Mouse (Mus musculus) hindbrain, embryonic 14.5 days (tissue): ENCODE data around the gene Tekt5. TPM values are rescaled to one million over a fixed set of nuclear protein-coding genes. Genes with fewer than 3 reads are reported as not detected.

Experiments
- ATAC-seq: fragments of 200-750 bp; cut with Nextera tagmentation; 2 replicates; pipeline ENCODE4 v1.8.0; 2017; ENCODE audit warnings: moderate number of reproducible peaks, mild to moderate bottlenecking, moderate TSS enrichment, moderate library complexity; ENCODE audit not compliant: low FRiP score
- DNase-seq: peaks from one replicate; pipeline ENCODE4 v3.0.0-alpha.2; 2015; ENCODE audit warnings: low spot score
- H3K27ac ChIP-seq: fragments of 300-500 bp; sonication (generic); 2 replicates; pipeline ENCODE4 v1.5.1; 2014; ENCODE audit warnings: mild to moderate bottlenecking, moderate library complexity
- H3K27me3 ChIP-seq: fragments of 300-500 bp; sonication (generic); 2 replicates; pipeline ENCODE4 v1.6.1; 2014; ENCODE audit warnings: mild to moderate bottlenecking, low read length, mixed read lengths; ENCODE audit not compliant: control insufficient read depth, insufficient read depth
- H3K36me3 ChIP-seq: fragments of 300-500 bp; sonication (generic); replicated peaks from 2 replicates; pipeline ENCODE4 v1.6.1; 2014; ENCODE audit not compliant: control insufficient read depth, insufficient read depth
- H3K4me1 ChIP-seq: fragments of 300-500 bp; sonication (generic); replicated peaks from 2 replicates; pipeline ENCODE4 v1.6.1; 2014; ENCODE audit warnings: antibody characterized with exemption, low read length, mixed read lengths; ENCODE audit not compliant: control insufficient read depth, insufficient read depth
- H3K4me2 ChIP-seq: fragments of 300-500 bp; sonication (generic); replicated peaks from 2 replicates; pipeline ENCODE4 v1.6.1; 2014; ENCODE audit warnings: mild to moderate bottlenecking, moderate library complexity
- H3K4me3 ChIP-seq: fragments of 300-500 bp; sonication (generic); replicated peaks from 2 replicates; pipeline ENCODE4 v1.5.1; 2014; ENCODE audit warnings: mild to moderate bottlenecking, low read length
- H3K9ac ChIP-seq: fragments of 300-500 bp; sonication (generic); 2 replicates; pipeline ENCODE4 v1.6.1; 2014
- H3K9me3 ChIP-seq: fragments of 300-500 bp; sonication (generic); 2 replicates; pipeline ENCODE4 v1.6.1; 2016; ENCODE audit warnings: low read length; ENCODE audit not compliant: control insufficient read depth
- WGBS: fragments of 180-500 bp; shearing (Covaris S2); extraction: QIAGEN DNeasy Blood & Tissue Kit; methylation state at CpG from one replicate; pipeline ENCODE4 v1.1.7; 2014; 5-methylcytosine and 5-hydroxymethylcytosine counted together
- polyA plus RNA-seq: library from polyadenylated mRNA; unstranded; fragments of >200 nt; fragmentation: Nextera tagmentation; extraction: Ambion mirVana; gene quantifications from 2 replicates; pipeline ENCODE4 v1.2.1, GENCODE M21; 2014

Tekt5 gene
- polyA plus RNA-seq, 1 experiment from 2014 or later: 16.1 TPM

GRCm38 (mm10) chr16:10385261-10385660 is 10.0 kb downstream of the Tekt5 start:
- H3K4me1 ChIP-seq: no peaks in the 10 kb centered on the region
- H3K36me3 ChIP-seq: no peaks in the 10 kb centered on the region
- H3K9me3 ChIP-seq: no peaks in the 10 kb centered on the region
- no peak overlapping the region for H3K4me3 ChIP-seq
- no peak overlapping the region for H3K9ac ChIP-seq
- no peak overlapping the region for H3K4me2 ChIP-seq
- H3K27ac ChIP-seq: no peak overlapping the region
- H3K27me3 ChIP-seq: no peaks in the 10 kb centered on the region; the same call in 1 of the 2 replicates
- no peak for ATAC-seq
- 81% methylated on average over 12 of the region's 12 CpGs for WGBS
- no peak for DNase-seq

DNA sequence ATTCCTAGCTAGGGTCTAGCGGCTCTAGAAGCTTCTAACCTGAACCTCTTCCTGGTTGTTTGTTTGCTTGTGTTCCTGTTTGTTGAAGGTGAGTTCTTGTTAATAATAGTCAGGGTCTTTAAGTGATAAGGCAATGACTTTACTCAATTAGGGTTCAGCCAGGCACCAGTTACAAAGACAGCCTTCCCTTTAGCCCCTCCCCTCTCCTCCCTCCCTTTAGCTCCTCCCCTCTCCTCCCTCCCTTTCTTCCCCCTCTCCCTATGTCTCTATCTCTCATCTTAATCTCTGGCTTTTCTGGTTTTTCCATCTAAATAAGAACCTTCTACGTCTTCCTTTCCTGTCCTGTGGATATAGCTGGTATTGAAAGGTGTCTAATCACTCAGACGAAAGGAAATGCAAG is 10.7 kb downstream of the Tekt5 start:
- no peaks in the 10 kb centered on the region; the same call in 1 of the 2 replicates for H3K27me3 ChIP-seq
- no peak overlapping the region for H3K27ac ChIP-seq
- H3K4me2 ChIP-seq: no peak overlapping the region
- H3K9ac ChIP-seq: no peak overlapping the region
- H3K4me3 ChIP-seq: no peak overlapping the region
- 65% methylated on average over 3 of the region's 3 CpGs for WGBS
- H3K9me3 ChIP-seq: no peaks in the 10 kb centered on the region
- H3K4me1 ChIP-seq: no peaks in the 10 kb centered on the region
- DNase-seq (no peak), ATAC-seq (no peak)
- no peaks in the 10 kb centered on the region for H3K36me3 ChIP-seq

- Histone ChIP-seq H3K27ac (no peak overlapping the region), H3K9ac (no peak overlapping the region), H3K4me1 (no peaks in the 10 kb centered on the region), H3K36me3 (no peaks in the 10 kb centered on the region), H3K9me3 (no peaks in the 10 kb centered on the region), H3K4me2 (no peak overlapping the region), H3K4me3 (no peak overlapping the region), H3K27me3 (no peaks in the 10 kb centered on the region; the same call in 1 of the 2 replicates)
- DNase-seq (no peak), ATAC-seq (no peak)
- WGBS: 45% methylated on average over 8 of the region's 8 CpGs
Measured at GRCm38 (mm10) chr16:10384060-10384497, 11.2 kb downstream of the Tekt5 start.

DNA sequence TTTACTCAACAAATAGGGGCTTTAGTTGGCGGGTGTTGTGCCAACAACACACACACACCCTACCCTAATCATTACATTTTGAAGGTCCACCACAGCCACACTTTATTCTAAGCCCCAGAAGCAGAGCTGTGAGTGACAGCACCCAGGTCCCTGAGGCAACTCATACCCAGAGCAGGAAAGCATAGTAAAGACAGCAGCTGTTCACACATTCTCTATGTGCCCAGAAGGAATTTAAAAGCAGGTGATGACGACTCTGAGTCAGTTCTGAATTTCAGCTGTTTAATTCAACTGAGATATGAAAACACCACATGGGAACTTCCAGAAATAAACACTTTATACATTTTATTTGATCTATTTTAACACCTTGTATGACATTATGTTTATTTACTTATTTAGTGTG is 15.8 kb downstream of the Tekt5 start:
- H3K9ac ChIP-seq: no peak overlapping the region
- H3K4me3 ChIP-seq: no peak overlapping the region
- 80% methylated on average over 2 of the region's 2 CpGs for whole genome bisulfite sequencing
- no peak overlapping the region for H3K4me2 ChIP-seq
- H3K27me3 ChIP-seq: no peaks in the 10 kb centered on the region
- no peaks in the 10 kb centered on the region for H3K36me3 ChIP-seq
- H3K9me3 ChIP-seq: no peaks in the 10 kb centered on the region
- DNase-seq (no peak), ATAC-seq (no peak)
- peaks cover 6% of the 10 kb centered on the region; the same call in 1 of the 2 replicates for H3K4me1 ChIP-seq
- H3K27ac ChIP-seq: no peak overlapping the region

DNA sequence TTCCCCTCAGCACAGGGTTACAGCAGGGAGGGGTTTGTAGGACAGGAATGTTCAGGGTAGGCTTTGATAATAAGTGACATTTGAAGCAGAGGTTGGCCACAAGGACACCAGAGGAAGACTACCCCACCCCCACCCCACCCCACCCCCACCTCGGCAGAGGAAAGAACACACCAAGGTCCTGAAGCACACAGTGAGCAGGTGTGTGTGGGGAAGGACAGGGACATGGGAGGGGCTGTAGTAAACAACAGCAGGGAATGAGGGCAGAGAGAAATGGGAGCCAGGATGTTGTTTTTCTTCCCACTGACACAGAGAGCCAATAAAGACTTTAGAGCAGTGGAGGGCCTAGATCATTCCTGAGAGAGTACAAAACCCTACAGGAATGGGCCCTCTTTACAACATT is 18.0 kb downstream of the Tekt5 start:
- WGBS: 67% methylated on average over 1 of the region's 1 CpGs
- H3K9ac ChIP-seq: no peak overlapping the region
- H3K27me3 ChIP-seq: no peaks in the 10 kb centered on the region
- DNase-seq: no peak
- no peaks in the 10 kb centered on the region for H3K9me3 ChIP-seq
- no peak overlapping the region for H3K27ac ChIP-seq
- H3K4me1 ChIP-seq: peaks cover 10% of the 10 kb centered on the region; the same call in 1 of the 2 replicates
- ATAC-seq: no peak
- no peaks in the 10 kb centered on the region for H3K36me3 ChIP-seq
- no peak overlapping the region for H3K4me3 ChIP-seq
- H3K4me2 ChIP-seq: no peak overlapping the region

GRCm38 (mm10) chr16:10374254-10375011 is 20.9 kb downstream of the Tekt5 start:
- H3K36me3 ChIP-seq: no peaks in the 10 kb centered on the region
- DNase-seq (peak; percentile 74), ATAC-seq (peak; percentile 85)
- H3K4me3 ChIP-seq: peak overlapping the region; percentile 5; the same call in 1 of the 2 replicates
- no peaks in the 10 kb centered on the region for H3K27me3 ChIP-seq
- H3K4me2 ChIP-seq: peak overlapping the region; percentile 45
- 23% methylated on average over 13 of the region's 13 CpGs for WGBS
- H3K9me3 ChIP-seq: no peaks in the 10 kb centered on the region
- peaks cover 12% of the 10 kb centered on the region; the same call in 1 of the 2 replicates for H3K4me1 ChIP-seq
- peak overlapping the region; percentile 28; the same call in 1 of the 2 replicates for H3K9ac ChIP-seq
- no peak overlapping the region for H3K27ac ChIP-seq

DNA sequence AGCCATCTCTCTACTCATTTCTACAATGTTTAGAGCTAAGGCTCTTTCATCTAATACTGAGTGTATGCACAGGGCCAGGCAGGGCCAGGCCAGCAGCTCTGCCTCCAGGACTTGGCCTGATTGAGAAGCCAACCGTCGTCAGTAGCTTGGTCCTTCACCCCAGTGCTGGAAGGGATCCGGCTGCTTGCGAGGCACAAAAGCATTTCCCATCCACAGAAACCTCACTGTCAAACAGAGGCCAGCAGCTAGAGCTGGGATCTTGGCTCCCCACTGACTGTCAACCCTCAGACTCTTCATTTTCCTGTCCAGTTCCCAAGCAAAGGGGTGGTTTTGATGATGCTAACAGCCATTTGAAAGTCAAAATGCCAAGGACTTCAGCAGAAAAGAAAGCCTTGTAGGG is 22.9 kb downstream of the Tekt5 start:
- H3K27me3 ChIP-seq: no peaks in the 10 kb centered on the region
- peaks cover 16% of the 10 kb centered on the region; the same call in 1 of the 2 replicates for H3K4me1 ChIP-seq
- no peak overlapping the region for H3K4me2 ChIP-seq
- WGBS: 74% methylated on average over 4 of the region's 4 CpGs
- H3K9ac ChIP-seq: no peak overlapping the region
- DNase-seq (no peak), ATAC-seq (no peak)
- no peaks in the 10 kb centered on the region for H3K36me3 ChIP-seq
- no peak overlapping the region for H3K27ac ChIP-seq
- no peak overlapping the region for H3K4me3 ChIP-seq
- H3K9me3 ChIP-seq: no peaks in the 10 kb centered on the region

DNA sequence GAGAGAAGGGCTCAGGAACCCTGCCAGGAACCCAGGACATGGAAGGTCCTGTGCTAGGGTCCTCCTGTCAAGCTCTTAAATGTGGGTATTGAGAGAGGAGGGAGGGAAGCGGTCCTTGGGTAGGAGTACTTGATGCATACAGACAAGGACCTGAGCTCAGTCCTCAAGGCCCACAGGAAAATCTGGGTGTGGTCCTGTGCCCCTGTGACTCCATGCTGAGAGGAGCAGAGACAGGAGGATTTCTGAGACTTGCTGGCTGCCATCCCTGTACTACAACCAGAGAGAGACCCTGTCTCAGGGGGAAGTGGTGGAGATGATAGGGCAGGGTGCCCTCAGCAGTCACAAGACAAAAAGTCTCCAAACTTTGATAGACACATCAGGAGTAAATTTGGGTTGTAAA is 25.3 kb downstream of the Tekt5 start:
- H3K9me3 ChIP-seq: no peaks in the 10 kb centered on the region
- no peak overlapping the region for H3K9ac ChIP-seq
- peaks cover 14% of the 10 kb centered on the region; the same call in 1 of the 2 replicates for H3K4me1 ChIP-seq
- no peaks in the 10 kb centered on the region for H3K27me3 ChIP-seq
- no peak overlapping the region for H3K4me2 ChIP-seq
- H3K36me3 ChIP-seq: no peaks in the 10 kb centered on the region
- peak overlapping the region; percentile 51 for H3K27ac ChIP-seq
- ATAC-seq (no peak), DNase-seq (no peak)
- WGBS: 64% methylated on average over 1 of the region's 1 CpGs
- no peak overlapping the region for H3K4me3 ChIP-seq

DNA sequence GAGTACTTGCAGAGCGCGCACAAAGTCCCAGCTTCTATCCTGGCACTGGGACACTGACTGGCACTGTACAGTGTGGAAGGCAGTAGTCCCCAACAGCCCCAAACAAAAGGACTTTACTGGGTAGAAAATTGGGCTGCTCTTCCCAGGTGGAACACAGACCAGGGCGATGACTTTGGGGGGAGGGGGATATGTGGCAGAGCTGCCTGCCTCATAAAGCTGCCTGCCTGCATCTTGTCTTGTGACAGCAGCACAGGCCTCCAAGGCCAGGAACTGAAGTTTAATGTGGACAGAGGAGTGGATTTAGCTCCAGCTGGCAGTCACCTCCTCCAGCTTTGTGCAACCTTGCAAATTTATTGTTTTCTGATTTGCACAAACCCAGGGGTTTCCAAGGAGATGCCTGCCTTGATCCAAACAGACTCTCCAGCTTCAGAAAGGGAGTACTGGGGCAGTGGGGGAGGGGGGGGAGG is 25.8 kb downstream of the Tekt5 start:
- Histone ChIP-seq H3K4me1 (peaks cover 9% of the 10 kb centered on the region; the same call in 1 of the 2 replicates), H3K36me3 (no peaks in the 10 kb centered on the region), H3K9me3 (no peaks in the 10 kb centered on the region), H3K4me3 (no peak overlapping the region), H3K27me3 (no peaks in the 10 kb centered on the region), H3K27ac (peak overlapping the region; percentile 38; the same call in 1 of the 2 replicates), H3K9ac (no peak overlapping the region), H3K4me2 (no peak overlapping the region)
- ATAC-seq (peak; percentile 74), DNase-seq (peak; percentile 36)
- 56% methylated on average over 3 of the region's 3 CpGs for WGBS
